Mouse (Mus musculus) lung, postnatal 0 days (tissue): Measurements from ENCODE around the gene Rbpj.

Experiments
- CTCF ChIP-seq: IDR thresholded peaks from 2 replicates; pipeline ENCODE4 v1.5.1; 2016; ENCODE audit warnings: antibody characterized with exemption, mild to moderate bottlenecking
- EP300 ChIP-seq: IDR thresholded peaks from 2 replicates; pipeline ENCODE4 v1.6.1; 2016; ENCODE audit warnings: antibody characterized with exemption, mild to moderate bottlenecking, control low read depth

DNA sequence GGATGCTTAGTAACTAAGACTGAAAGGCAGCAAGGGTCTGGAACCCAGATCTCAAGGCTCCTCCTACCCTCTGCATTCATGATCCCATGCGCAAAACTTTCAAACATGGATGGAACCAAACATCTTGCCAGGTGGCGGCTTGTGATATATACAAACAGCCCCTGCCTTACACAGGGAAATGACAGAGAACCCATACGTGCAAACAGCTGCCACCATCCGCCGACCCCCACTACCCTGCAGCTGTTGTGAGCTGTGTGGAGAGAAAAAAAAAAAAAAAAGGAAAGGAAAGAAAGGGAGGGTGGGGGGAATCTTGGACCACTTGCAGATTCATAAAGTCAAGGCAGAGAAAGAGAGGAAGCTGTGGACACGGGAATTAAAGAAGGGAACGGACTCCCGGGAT, 2.4 kb downstream of the Rbpj start:
- TF ChIP-seq CTCF = no peak
- no peak for TF ChIP-seq EP300
